8 mouse cellular contexts compared by ENCODE assay signal in genomic region chr7:80534291-80535008, GRCm38 (mm10). TPM values are rescaled to one million over a fixed set of nuclear protein-coding genes. Genes with fewer than 3 reads are reported as not detected.
DNase-seq lines count a peak whose midpoint lies in the region; ATAC-seq and TF ChIP-seq lines count a peak whose summit lies in the region.

No protein-coding gene starts in this region.

- peak overlapping the region; percentile 92 for H3K4me2 ChIP-seq in lung, embryonic 14.5 days
- H3K4me2 ChIP-seq in limb, embryonic 15.5 days, result peak overlapping the region; percentile 87

- peak overlapping the region; percentile 87 for H3K27ac ChIP-seq in lung, embryonic 14.5 days (ENCODE audit: low read depth)
- H3K27ac ChIP-seq in brown adipose tissue, adult 24 weeks (replicated peaks; ENCODE audit: low read depth, low read length), result no peak overlapping the region
- peak overlapping the region; percentile 65 for H3K27ac ChIP-seq in limb, embryonic 15.5 days

- H3K27me3 ChIP-seq in lung, embryonic 14.5 days (ENCODE audit: insufficient read depth, low read length), result no peaks in the 10 kb centered on the region
- no peaks in the 10 kb centered on the region for H3K27me3 ChIP-seq in limb, embryonic 15.5 days

- H3K9me3 ChIP-seq in lung, embryonic 14.5 days (ENCODE audit: low read depth, low read length), result no peaks in the 10 kb centered on the region
- H3K9me3 ChIP-seq in limb, embryonic 15.5 days, result no peaks in the 10 kb centered on the region

- H3K36me3 ChIP-seq in lung, embryonic 14.5 days (ENCODE audit: insufficient read depth), result no peaks in the 10 kb centered on the region
- H3K36me3 ChIP-seq in limb, embryonic 15.5 days, result no peaks in the 10 kb centered on the region

- WGBS in lung, embryonic 14.5 days, result under 1% methylated on average over 32 of the region's 32 CpGs
- WGBS in limb, embryonic 15.5 days, result 2% methylated on average over 32 of the region's 32 CpGs

- no peak for TF ChIP-seq CTCF in lung, embryonic 14.5 days (IDR thresholded peaks at IDR 0.05; ENCODE audit: low read depth)

- H3K4me3 ChIP-seq in lung, embryonic 14.5 days (ENCODE audit: low read depth, low read length), result peak overlapping the region; percentile 70
- peak overlapping the region; percentile 66 for H3K4me3 ChIP-seq in brown adipose tissue, adult 24 weeks (ENCODE audit: insufficient read depth, low read depth, low read length)
- peak overlapping the region; percentile 73 for H3K4me3 ChIP-seq in limb, embryonic 15.5 days

- peak overlapping the region; percentile 77 for H3K9ac ChIP-seq in lung, embryonic 14.5 days
- H3K9ac ChIP-seq in limb, embryonic 15.5 days, result peak overlapping the region; percentile 74

- ATAC-seq in lung, embryonic 14.5 days (ENCODE audit: insufficient read depth), result peak; percentile 42; the same call in 1 of the 2 replicates
- ATAC-seq in limb, embryonic 15.5 days (ENCODE audit: insufficient number of reproducible peaks, low FRiP score, low TSS enrichment, low read depth), result no peak

- H3K4me1 ChIP-seq in lung, embryonic 14.5 days (ENCODE audit: insufficient read depth), result peaks cover 6% of the 10 kb centered on the region; the same call in 1 of the 2 replicates
- no peaks in the 10 kb centered on the region for H3K4me1 ChIP-seq in brown adipose tissue, adult 24 weeks (ENCODE audit: control insufficient read depth, insufficient read depth, insufficient read length, low read length)
- peaks cover 12% of the 10 kb centered on the region for H3K4me1 ChIP-seq in limb, embryonic 15.5 days

- DNase-seq in lung, embryonic 14.5 days, result peak; percentile 77
- no peak for DNase-seq in lung, postnatal 36 days
- peak; percentile 17 for DNase-seq in forelimb bud, embryonic 11.5 days (ENCODE audit: low read depth, low spot score)
- DNase-seq in neural tube, embryonic 10.5 days (ENCODE audit: extremely low spot score, low spot score), result peak; percentile 46
- no peak for DNase-seq in layer of hippocampus, adult 18-20 months (ENCODE audit: low spot score in 2 of 2)
- DNase-seq in layer of hippocampus, postnatal 10 days (ENCODE audit: low spot score in 2 of 2), result no peak

RNA-seq across cellular contexts. Expression of gene Blm, which starts 0.5 kb away (rescaled TPM):
- polyA plus RNA-seq in lung, embryonic 14.5 days (2014; fragmentation: Nextera tagmentation; extraction: Ambion mirVana), result 40.8 and 42.0 TPM in 2 replicates
- 1.2 and 2.1 TPM in 2 replicates for polyA plus RNA-seq in brown adipose tissue, adult 24 weeks (2012; ENCODE audit: insufficient read depth, insufficient read length, missing spikeins)
- 13.5 and 15.8 TPM in 2 replicates for polyA plus RNA-seq in limb, embryonic 15.5 days (2015; fragmentation: Nextera tagmentation; extraction: Ambion mirVana)
- total RNA-seq in layer of hippocampus, adult 18-20 months (2021), result 1 to 10 TPM; 3.0 to 3.2 TPM
- 1 to 10 TPM; 7.0 to 8.1 TPM for total RNA-seq in layer of hippocampus, postnatal 10 days (2021)

Comparison
In these comparisons a context has a peak if more than half of its experiments do, and no peak if none do; other contexts are left out.
1. DNase-seq: peak in lung, embryonic 14.5 days (single experiment), forelimb bud, embryonic 11.5 days (single experiment) and neural tube, embryonic 10.5 days (single experiment); none in lung, postnatal 36 days (single experiment), layer of hippocampus, adult 18-20 months (0 of 2) and layer of hippocampus, postnatal 10 days (0 of 2).
2. Peak in every context shown above with its lines, with median percentiles within 50 percentile points of each other: H3K4me3 ChIP-seq.